Mouse (Mus musculus) embryo, embryonic 11 days (tissue): ENCODE data around the gene Rsbn1l.

ENCODE experiments used
- DNase-seq: peaks from one replicate; pipeline ENCODE4 v3.0.0-alpha.2; 2015

The Rsbn1l gene

GRCm38 (mm10) chr5:20956298-20956697, at the start of gene Rsbn1l:
Rsbn1l (minus strand) TSS chr5:20956398.
- DNase-seq, result no peak

- DNase-seq, result no peak
These were observed 46.5 kb upstream of the Rsbn1l start for GRCm38 (mm10) chr5:21002723-21003122.

- no peak for DNase-seq
These were observed 45.6 kb upstream of the Rsbn1l start for GRCm38 (mm10) chr5:21001622-21002315.

- DNase-seq, result no peak
These were observed 42.2 kb upstream of the Rsbn1l start for GRCm38 (mm10) chr5:20998427-20998826.

- DNase-seq, result no peak
These were observed 41.4 kb upstream of the Rsbn1l start for GRCm38 (mm10) chr5:20997555-20997954.

GRCm38 (mm10) chr5:20990062-20990809, 34.0 kb upstream of the Rsbn1l start:
- DNase-seq, result no peak

GRCm38 (mm10) chr5:20986271-20986670, 30.1 kb upstream of the Rsbn1l start:
- DNase-seq, result no peak

- no peak for DNase-seq
These were observed 27.3 kb upstream of the Rsbn1l start for GRCm38 (mm10) chr5:20983505-20983904.

- DNase-seq, result no peak
These were observed 18.5 kb upstream of the Rsbn1l start for GRCm38 (mm10) chr5:20974690-20975089.

GRCm38 (mm10) chr5:20973999-20974398, 17.8 kb upstream of the Rsbn1l start:
- DNase-seq, result peak; percentile 38

GRCm38 (mm10) chr5:20973069-20973468, 16.9 kb upstream of the Rsbn1l start:
- DNase-seq, result no peak

GRCm38 (mm10) chr5:20968963-20969362, 12.8 kb upstream of the Rsbn1l start:
- DNase-seq, result peak; percentile 52

- no peak for DNase-seq
These were observed 12.3 kb upstream of the Rsbn1l start for GRCm38 (mm10) chr5:20968493-20968892.

GRCm38 (mm10) chr5:20967942-20968341, 11.7 kb upstream of the Rsbn1l start:
- DNase-seq, result peak; percentile 14

GRCm38 (mm10) chr5:20964446-20964845, 8.2 kb upstream of the Rsbn1l start:
- DNase-seq, result no peak

GRCm38 (mm10) chr5:20963295-20963694, 7.1 kb upstream of the Rsbn1l start:
- no peak for DNase-seq

GRCm38 (mm10) chr5:20960927-20961326, 4.7 kb upstream of the Rsbn1l start:
- no peak for DNase-seq

GRCm38 (mm10) chr5:20955114-20955835, 923 bp downstream of the Rsbn1l start:
- no peak for DNase-seq

- DNase-seq, result no peak
These were observed 3.8 kb downstream of the Rsbn1l start for GRCm38 (mm10) chr5:20952337-20952925.

- peak; percentile 99 for DNase-seq
These were observed 4.4 kb downstream of the Rsbn1l start for GRCm38 (mm10) chr5:20951666-20952281.

GRCm38 (mm10) chr5:20950855-20951650, 5.1 kb downstream of the Rsbn1l start:
- DNase-seq, result peak; percentile 69

- no peak for DNase-seq
These were observed 5.7 kb downstream of the Rsbn1l start for GRCm38 (mm10) chr5:20950516-20950854.
